Mouse (Mus musculus) embryonic facial prominence, embryonic 13.5 days (tissue): ENCODE data around the gene Fscn2. TPM values are rescaled to one million over a fixed set of nuclear protein-coding genes. Genes with fewer than 3 reads are reported as not detected.

ENCODE experiments used
- ATAC-seq: fragments of 200-750 bp; cut with Nextera tagmentation; 2 replicates; pipeline ENCODE4 v1.8.0; 2017; ENCODE audit warnings: low read depth; ENCODE audit not compliant: insufficient number of reproducible peaks, insufficient read depth, low FRiP score, low TSS enrichment
- H3K27ac ChIP-seq: fragments of 300-500 bp; sonication (generic); 2 replicates; pipeline ENCODE4 v1.5.1; 2015; ENCODE audit warnings: moderate library complexity, mild to moderate bottlenecking, inconsistent platforms
- H3K27me3 ChIP-seq: fragments of 300-500 bp; sonication (generic); 2 replicates; pipeline ENCODE4 v1.6.1; 2015; ENCODE audit warnings: mild to moderate bottlenecking, inconsistent platforms
- H3K36me3 ChIP-seq: fragments of 300-500 bp; sonication (generic); 2 replicates; pipeline ENCODE4 v1.6.1; 2015; ENCODE audit warnings: mild to moderate bottlenecking, inconsistent platforms
- H3K4me1 ChIP-seq: fragments of 300-500 bp; sonication (generic); 2 replicates; pipeline ENCODE4 v1.6.1; 2015; ENCODE audit warnings: inconsistent platforms
- H3K4me2 ChIP-seq: fragments of 300-500 bp; sonication (generic); 2 replicates; pipeline ENCODE4 v1.6.1; 2015; ENCODE audit warnings: moderate library complexity, mild to moderate bottlenecking, inconsistent platforms
- H3K4me3 ChIP-seq: fragments of 300-500 bp; sonication (generic); 2 replicates; pipeline ENCODE4 v1.5.1; 2015; ENCODE audit warnings: mild to moderate bottlenecking, inconsistent platforms
- H3K9ac ChIP-seq: fragments of 300-500 bp; sonication (generic); 2 replicates; pipeline ENCODE4 v1.6.1; 2015; ENCODE audit warnings: mild to moderate bottlenecking, inconsistent platforms
- H3K9me3 ChIP-seq: fragments of 300-500 bp; sonication (generic); 2 replicates; pipeline ENCODE4 v1.6.1; 2016; ENCODE audit warnings: inconsistent platforms
- WGBS: fragments of 180-500 bp; shearing (Covaris S2); methylation state at CpG from one replicate; pipeline ENCODE4 v1.1.7; 2015; ENCODE audit warnings: mixed read lengths; 5-methylcytosine and 5-hydroxymethylcytosine counted together
- polyA plus RNA-seq: library from polyadenylated mRNA; unstranded; fragments of >200 nt; fragmentation: Nextera tagmentation; extraction: Ambion mirVana; gene quantifications from 2 replicates; pipeline ENCODE4 v1.2.1, GENCODE M21; 2015

Gene Fscn2
- polyA plus RNA-seq, 1 experiment from 2014 or later, result 1.1 TPM

DNA sequence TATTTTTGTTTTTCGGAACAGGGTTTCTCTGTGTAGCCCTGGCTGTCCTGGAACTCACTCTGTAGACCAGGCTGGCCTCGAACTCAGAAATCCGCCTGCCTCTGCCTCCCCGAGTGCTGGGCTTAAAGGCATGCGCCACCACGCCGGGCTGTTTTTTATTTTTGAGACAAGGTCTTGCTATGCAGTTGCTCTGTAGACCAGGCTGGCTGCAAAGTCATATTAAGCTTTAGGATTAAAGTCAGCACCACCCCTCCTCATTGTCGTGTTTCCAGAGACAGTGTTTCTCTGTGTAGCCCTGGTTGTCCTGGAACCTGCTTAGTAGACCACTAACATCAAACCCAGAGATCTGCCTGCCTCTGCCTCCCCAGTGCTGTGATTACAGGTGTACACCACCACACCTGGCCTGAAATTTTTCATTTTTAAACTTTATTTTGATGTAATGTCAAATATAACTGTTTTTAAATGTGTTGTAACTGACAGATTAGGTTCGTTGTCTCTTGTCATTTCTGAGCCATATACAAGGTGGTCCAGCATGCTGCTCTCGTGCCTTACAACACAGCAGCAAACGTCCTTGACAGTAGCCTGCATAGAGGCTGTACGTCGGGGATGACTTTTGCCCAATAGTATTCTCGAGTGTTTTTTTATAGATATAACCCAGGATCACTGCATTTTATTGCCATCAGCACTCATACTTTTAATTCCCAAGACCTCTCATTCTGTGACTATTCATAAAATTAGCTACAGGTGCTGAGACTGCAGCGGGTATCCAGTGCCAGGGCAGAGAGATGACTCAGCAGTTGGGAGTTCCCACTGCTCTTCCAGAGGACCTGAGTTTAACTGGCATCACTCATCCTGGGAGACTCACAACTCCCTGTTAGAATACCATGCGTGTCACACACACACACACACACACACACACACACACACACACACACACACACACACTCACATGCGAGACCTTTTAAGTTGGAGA, 6.7 kb upstream of the Fscn2 start:
- no peak overlapping the region for H3K4me2 ChIP-seq
- H3K36me3 ChIP-seq, result peaks cover 5% of the 10 kb centered on the region; the same call in 1 of the 2 replicates
- peak overlapping the region; percentile 48; the same call in 1 of the 2 replicates for H3K27ac ChIP-seq
- peaks cover 54% of the 10 kb centered on the region for H3K4me1 ChIP-seq
- no peak overlapping the region for H3K4me3 ChIP-seq
- H3K9me3 ChIP-seq, result no peaks in the 10 kb centered on the region
- WGBS, result 84% methylated on average over 17 of the region's 17 CpGs
- ATAC-seq, result no peak
- no peaks in the 10 kb centered on the region for H3K27me3 ChIP-seq
- H3K9ac ChIP-seq, result no peak overlapping the region

DNA sequence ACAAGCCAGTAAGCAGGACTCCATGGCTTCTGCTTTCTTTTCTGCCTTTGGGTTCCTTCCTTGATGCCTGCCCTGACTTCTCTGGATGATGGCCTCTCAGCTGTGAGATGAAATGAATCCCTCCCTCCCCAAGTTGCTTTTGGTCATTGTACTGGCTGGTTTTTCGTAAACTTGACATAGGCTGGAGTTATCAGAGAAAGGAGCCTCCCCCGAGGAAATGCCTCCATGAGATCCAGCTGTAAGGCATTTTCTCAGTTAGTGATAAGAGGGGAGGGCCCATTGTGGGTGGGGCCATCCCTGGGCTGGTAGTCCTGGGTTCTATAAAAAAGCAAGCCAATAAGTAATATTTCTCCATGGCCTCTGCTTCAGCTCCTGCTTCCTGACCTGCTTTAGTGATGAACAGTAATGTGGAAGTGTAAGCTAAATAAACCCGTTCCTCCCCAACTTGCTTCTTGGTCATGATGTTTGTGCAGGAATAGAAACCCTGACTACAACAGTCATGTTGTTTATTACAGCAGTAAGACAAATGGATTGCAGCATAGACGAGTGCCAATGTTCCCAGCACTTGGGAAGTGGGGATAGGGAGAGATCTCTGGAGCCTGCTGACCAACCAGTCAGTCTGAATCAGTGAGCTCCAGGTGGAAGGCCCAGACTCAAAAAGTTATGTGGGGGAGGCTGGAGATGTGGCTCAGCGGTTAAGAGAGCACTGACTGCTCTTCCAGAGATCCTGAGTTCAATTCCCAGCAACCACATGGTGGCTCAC, 5.9 kb upstream of the Fscn2 start:
- H3K4me1 ChIP-seq, result peaks cover 60% of the 10 kb centered on the region
- no peaks in the 10 kb centered on the region for H3K9me3 ChIP-seq
- H3K4me2 ChIP-seq, result no peak overlapping the region
- H3K27ac ChIP-seq, result peak overlapping the region; percentile 48; the same call in 1 of the 2 replicates
- H3K4me3 ChIP-seq, result no peak overlapping the region
- peaks cover 5% of the 10 kb centered on the region; the same call in 1 of the 2 replicates for H3K36me3 ChIP-seq
- ATAC-seq, result no peak
- 58% methylated on average over 5 of the region's 5 CpGs for WGBS
- H3K27me3 ChIP-seq, result no peaks in the 10 kb centered on the region
- no peak overlapping the region for H3K9ac ChIP-seq

DNA sequence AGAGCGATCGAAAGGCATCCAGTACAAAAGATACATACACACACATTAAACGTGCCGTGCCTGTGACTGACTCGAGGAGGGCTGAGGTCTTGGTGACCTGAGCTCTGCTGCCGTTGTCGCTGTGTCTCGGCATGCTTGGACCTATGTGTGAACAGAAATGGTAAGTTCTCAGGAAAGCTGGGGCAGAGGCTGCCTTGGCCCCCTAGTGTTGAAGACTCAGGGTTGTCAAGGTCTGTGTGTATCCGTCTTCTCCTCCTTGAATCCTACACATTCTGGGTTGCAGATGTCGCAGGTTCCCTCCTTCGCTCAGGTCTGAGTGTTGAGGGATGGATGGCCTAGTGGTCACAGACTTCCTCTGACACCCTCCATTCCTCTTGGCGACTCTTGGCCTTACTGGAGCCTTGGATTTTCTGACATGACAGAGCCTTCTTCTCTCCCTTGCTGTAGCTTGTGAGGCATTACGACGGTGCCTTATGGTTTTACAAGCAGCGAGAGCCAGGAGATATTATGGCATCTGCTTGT, 5.0 kb upstream of the Fscn2 start:
- Histone ChIP-seq H3K9me3 (no peaks in the 10 kb centered on the region), H3K9ac (no peak overlapping the region), H3K36me3 (peaks cover 3% of the 10 kb centered on the region; the same call in 1 of the 2 replicates), H3K27ac (peak overlapping the region; percentile 89; the same call in 1 of the 2 replicates), H3K4me3 (no peak overlapping the region), H3K4me2 (no peak overlapping the region), H3K27me3 (no peaks in the 10 kb centered on the region), H3K4me1 (peaks cover 60% of the 10 kb centered on the region)
- ATAC-seq, result no peak
- WGBS, result 80% methylated on average over 15 of the region's 15 CpGs

DNA sequence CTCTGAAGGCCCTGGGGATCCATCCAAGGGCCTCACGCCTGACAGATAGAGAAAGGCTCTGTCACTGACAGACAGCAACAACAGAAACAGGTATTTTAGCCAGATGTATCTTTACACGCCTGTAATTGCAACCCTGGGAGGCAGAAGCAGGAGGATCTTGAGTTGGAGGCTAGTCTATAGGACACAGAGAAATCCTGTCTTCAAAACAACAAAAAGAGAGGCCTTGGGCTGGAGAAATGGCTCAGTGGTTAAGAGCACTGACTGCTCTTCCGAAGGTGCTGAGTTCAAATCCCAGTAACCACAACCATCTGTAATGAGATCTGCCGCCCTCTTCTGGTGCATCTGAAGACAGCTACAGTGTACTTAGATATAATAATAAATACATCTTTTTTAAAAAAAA, 4.4 kb upstream of the Fscn2 start:
- 94% methylated on average over 4 of the region's 4 CpGs for WGBS
- Histone ChIP-seq H3K9ac (no peak overlapping the region), H3K4me2 (no peak overlapping the region), H3K27me3 (no peaks in the 10 kb centered on the region), H3K9me3 (no peaks in the 10 kb centered on the region), H3K36me3 (no peaks in the 10 kb centered on the region), H3K27ac (peak overlapping the region; percentile 89), H3K4me3 (no peak overlapping the region), H3K4me1 (peaks cover 62% of the 10 kb centered on the region)
- no peak for ATAC-seq

DNA sequence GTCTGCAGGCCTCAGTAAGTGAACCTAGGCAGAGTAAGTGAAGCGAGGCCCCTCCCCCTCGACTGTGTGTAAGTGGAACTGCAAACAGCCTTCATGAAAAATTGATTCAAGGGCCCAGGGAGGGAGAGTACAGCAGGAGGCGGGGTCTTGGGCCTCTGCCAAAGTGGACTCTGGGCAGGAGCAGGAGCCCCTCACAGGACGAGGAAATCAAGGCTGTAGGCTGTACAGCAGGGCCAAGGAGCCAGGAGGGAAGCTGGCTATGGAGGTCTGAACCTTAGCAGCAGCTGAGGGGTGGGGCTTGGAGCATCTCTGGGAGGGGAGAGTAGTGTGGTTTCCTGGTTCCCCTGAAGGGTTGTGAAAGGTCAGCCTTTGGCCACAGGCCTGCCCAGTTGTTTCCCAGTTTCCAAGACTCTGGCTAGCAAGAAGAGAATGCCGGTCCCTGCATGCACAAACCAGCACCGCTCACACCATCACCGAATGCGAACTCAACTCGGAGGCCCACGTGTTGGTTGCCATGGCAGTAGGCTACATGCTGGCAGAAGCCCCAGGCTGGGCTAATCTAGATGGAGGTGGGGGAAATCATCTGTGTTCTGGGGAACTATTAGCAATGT, 3.4 kb upstream of the Fscn2 start:
- ATAC-seq, result peak; percentile 67
- Histone ChIP-seq H3K9ac (peak overlapping the region; percentile 27; the same call in 1 of the 2 replicates), H3K27ac (peak overlapping the region; percentile 89), H3K9me3 (no peaks in the 10 kb centered on the region), H3K4me3 (0 out of 2 replicates have a peak overlapping the region, but pooled peaks have one; percentile 11), H3K36me3 (no peaks in the 10 kb centered on the region), H3K4me1 (peaks cover 56% of the 10 kb centered on the region), H3K27me3 (no peaks in the 10 kb centered on the region), H3K4me2 (peak overlapping the region; percentile 37)
- WGBS, result 9% methylated on average over 10 of the region's 10 CpGs

DNA sequence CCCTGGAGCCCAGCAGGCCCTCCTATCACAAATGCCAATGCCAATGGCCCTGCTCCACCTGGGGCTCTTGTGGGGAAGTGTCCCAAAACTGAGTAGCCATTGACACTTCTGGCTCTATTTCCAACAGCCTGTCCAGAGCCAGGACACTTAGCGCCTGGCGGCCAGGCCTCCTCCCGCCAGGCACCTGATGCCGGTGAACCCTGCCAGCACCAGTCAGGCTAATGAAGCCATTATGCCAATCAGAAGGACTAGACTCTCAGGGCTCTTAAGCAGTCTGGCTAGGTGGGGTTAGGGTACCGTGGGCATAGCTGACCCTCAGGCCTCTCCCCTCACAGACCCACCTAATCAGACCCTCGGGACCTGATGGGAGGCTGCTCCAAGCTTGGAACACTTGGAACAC, 1.9 kb upstream of the Fscn2 start:
- H3K27ac ChIP-seq, result peak overlapping the region; percentile 89
- no peak overlapping the region for H3K4me3 ChIP-seq
- no peaks in the 10 kb centered on the region for H3K9me3 ChIP-seq
- no peak for ATAC-seq
- 86% methylated on average over 6 of the region's 6 CpGs for WGBS
- H3K9ac ChIP-seq, result no peak overlapping the region
- peaks cover 46% of the 10 kb centered on the region for H3K4me1 ChIP-seq
- H3K4me2 ChIP-seq, result no peak overlapping the region
- no peaks in the 10 kb centered on the region for H3K27me3 ChIP-seq
- H3K36me3 ChIP-seq, result no peaks in the 10 kb centered on the region

DNA sequence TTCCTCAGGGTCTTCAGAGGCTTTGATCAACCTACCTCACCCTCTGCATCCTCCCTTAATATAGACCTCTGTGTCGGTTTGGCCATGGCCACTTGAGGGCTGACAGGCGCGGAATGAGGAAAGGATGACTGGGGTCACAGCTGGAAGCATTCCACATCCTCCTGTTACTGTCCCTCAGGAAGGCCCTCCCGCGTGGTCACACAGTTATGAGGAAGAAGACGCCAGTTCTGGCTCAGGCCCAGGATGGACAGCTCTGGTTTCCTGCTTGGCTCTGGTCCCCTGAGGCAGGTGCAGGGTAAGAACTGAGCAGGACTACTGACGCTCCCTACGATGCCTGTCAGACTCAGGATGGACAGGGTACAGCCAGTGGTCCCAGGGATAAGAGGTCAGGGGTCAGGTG, 1.3 kb upstream of the Fscn2 start:
- Histone ChIP-seq H3K27me3 (no peaks in the 10 kb centered on the region), H3K4me1 (peaks cover 43% of the 10 kb centered on the region), H3K27ac (no peak overlapping the region), H3K9ac (no peak overlapping the region), H3K9me3 (no peaks in the 10 kb centered on the region), H3K4me2 (no peak overlapping the region), H3K36me3 (no peaks in the 10 kb centered on the region), H3K4me3 (no peak overlapping the region)
- WGBS, result 46% methylated on average over 8 of the region's 8 CpGs
- ATAC-seq, result no peak

DNA sequence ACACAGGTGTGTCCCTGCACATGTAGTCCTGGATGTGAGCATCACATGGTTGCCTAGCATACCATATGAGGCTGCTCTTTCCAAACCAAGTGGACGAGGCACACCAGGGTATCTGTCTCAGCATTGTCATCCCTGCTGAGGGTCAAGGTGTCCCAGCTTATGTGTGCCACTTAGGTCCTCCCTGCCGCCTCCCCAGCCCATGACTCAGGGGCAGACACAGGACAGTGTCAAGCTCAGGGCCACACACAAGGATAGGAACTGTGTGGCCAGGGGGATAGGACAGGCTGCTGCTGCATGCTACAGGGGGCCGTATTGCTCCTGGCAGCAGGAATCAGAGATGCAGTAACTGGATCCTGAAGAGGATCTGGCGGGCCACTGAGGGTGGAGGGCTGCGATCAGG, 579 bp upstream of the Fscn2 start:
- no peaks in the 10 kb centered on the region for H3K27me3 ChIP-seq
- H3K4me1 ChIP-seq, result peaks cover 37% of the 10 kb centered on the region
- H3K4me3 ChIP-seq, result no peak overlapping the region
- no peak overlapping the region for H3K4me2 ChIP-seq
- no peaks in the 10 kb centered on the region for H3K36me3 ChIP-seq
- WGBS, result 50% methylated on average over 5 of the region's 5 CpGs
- H3K27ac ChIP-seq, result no peak overlapping the region; the same call in 1 of the 2 replicates
- no peak overlapping the region for H3K9ac ChIP-seq
- ATAC-seq, result no peak
- no peaks in the 10 kb centered on the region for H3K9me3 ChIP-seq

DNA sequence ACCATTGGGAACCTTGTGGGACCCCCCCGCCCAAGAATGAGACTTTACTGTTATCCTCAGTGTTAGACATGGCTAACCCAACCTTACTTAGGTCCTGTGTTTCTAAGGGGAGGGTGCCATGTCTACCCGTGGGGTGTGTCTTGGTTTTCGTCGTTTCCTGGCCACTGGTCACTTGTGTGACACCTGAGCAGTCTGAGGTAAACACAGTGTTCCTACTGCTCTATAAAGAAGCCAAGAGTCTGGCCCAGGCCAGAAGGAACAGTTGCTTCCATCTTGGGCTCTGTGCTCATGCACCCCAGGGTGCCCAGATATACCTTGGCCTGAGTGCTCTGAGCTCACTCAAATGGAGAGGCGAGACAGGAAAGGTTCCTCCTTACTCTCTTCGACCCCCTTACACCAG, 1.6 kb downstream of the Fscn2 start:
- WGBS, result 78% methylated on average over 6 of the region's 6 CpGs
- Histone ChIP-seq H3K9me3 (no peaks in the 10 kb centered on the region), H3K4me1 (peaks cover 36% of the 10 kb centered on the region), H3K4me2 (no peak overlapping the region), H3K9ac (no peak overlapping the region), H3K27me3 (no peaks in the 10 kb centered on the region), H3K4me3 (no peak overlapping the region), H3K36me3 (no peaks in the 10 kb centered on the region), H3K27ac (no peak overlapping the region)
- ATAC-seq, result no peak

DNA sequence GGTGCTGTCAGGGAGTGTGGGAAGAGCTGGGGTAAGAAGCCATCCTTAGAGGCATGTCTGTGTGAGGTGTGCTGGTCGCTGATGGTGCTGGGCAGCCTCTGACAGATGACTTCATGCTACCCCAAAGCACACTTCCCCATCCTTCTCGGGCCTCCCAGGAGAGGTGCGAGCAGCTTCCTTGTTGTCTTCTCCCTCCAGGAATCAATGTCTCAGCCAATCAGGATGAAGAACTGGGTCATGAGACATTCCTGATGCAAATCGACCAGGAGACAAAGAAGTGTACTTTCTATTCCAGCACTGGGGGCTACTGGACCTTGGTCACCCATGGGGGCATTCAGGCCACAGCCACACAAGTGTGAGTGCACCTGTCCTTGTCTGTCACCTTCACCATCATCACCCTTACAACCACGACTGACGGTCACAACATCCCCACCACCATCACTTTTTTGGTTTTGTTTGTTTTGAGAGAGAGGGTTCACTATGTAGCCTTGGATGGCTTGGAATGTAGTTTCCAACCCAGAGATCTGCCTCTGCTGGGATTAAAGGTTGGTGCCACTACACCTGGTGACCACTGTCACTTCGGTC, 5.2 kb downstream of the Fscn2 start:
- WGBS, result 33% methylated on average over 7 of the region's 7 CpGs
- ATAC-seq, result no peak
- Histone ChIP-seq H3K4me3 (no peak overlapping the region), H3K4me2 (no peak overlapping the region), H3K27ac (no peak overlapping the region), H3K36me3 (peaks cover 30% of the 10 kb centered on the region), H3K9me3 (no peaks in the 10 kb centered on the region), H3K27me3 (no peaks in the 10 kb centered on the region), H3K9ac (no peak overlapping the region), H3K4me1 (peaks cover 17% of the 10 kb centered on the region)

DNA sequence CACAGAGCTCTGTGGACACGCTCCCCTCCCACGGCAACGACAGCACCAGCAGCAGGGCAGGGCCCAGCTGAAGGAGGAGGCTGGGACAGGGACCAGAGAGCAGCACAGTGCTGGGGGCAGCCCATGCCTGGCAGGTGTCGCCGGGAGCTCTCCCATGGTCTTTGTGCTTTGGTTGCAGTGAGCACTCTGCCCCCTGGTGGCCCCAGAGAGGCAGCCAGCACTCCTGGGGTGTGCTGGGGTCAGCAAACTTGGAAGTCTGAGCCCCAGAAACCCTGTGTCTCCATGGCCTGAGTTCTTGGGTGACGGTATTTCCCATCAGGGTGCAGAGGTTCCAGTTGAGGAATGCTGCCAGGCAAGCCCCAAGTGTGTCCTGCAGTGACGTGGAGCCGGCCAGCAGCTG, 8.3 kb downstream of the Fscn2 start:
- H3K9ac ChIP-seq, result no peak overlapping the region

More for the DNA sequence above, 8.3 kb downstream of the Fscn2 start:
- 0 out of 2 replicates have a peak overlapping the region, but pooled peaks have one; percentile 22 for H3K27ac ChIP-seq
- H3K9me3 ChIP-seq, result no peaks in the 10 kb centered on the region
- no peak overlapping the region for H3K4me3 ChIP-seq
- no peak for ATAC-seq
- 37% methylated on average over 8 of the region's 8 CpGs for WGBS
- H3K4me2 ChIP-seq, result no peak overlapping the region
- no peaks in the 10 kb centered on the region for H3K27me3 ChIP-seq
- peaks cover 61% of the 10 kb centered on the region for H3K36me3 ChIP-seq
- H3K4me1 ChIP-seq, result peaks cover 16% of the 10 kb centered on the region
